Mouse (Mus musculus) testis, adult 2 months (tissue): ENCODE measurements around the gene Prr22.
A peak's percentile ranks its signal among the peaks of the same experiment; 100 is the strongest.

Experiments
- CTCF ChIP-seq: fragments of 200-500 bp; IDR thresholded peaks from 2 replicates; pipeline ENCODE4 v1.5.1; 2012; ENCODE audit warnings: low read depth, mild to moderate bottlenecking, inconsistent platforms, low read length, moderate library complexity; ENCODE audit not compliant: control insufficient read depth, insufficient read depth, insufficient replicate concordance
- POLR2A ChIP-seq: fragments of 200-500 bp; IDR thresholded peaks from 2 replicates; pipeline ENCODE4 v1.6.1; 2012; ENCODE audit warnings: low read depth, mild to moderate bottlenecking, inconsistent platforms, low read length, moderate library complexity; ENCODE audit not compliant: control insufficient read depth

GRCm38 (mm10) chr17:56736534-56736933 is 33.5 kb upstream of the Prr22 start:
- TF ChIP-seq CTCF (peak; percentile 81), POLR2A (no peak)
